Mouse (Mus musculus) midbrain, postnatal 0 days (tissue): ENCODE results near the gene Srsf3. TPM values are rescaled to one million over a fixed set of nuclear protein-coding genes. Genes with fewer than 3 reads are reported as not detected.
"Not testable (repeated sequence)": the region's sequence is repeated elsewhere in the genome, so short reads cannot be mapped to it uniquely, and the experiment has no call there.

ENCODE experiments used
- ATAC-seq: fragments of 200-750 bp; cut with Nextera tagmentation; 2 replicates; pipeline ENCODE4 v1.8.0; 2017; ENCODE audit warnings: moderate number of reproducible peaks, mild to moderate bottlenecking, moderate TSS enrichment, moderate library complexity; ENCODE audit not compliant: low FRiP score
- DNase-seq: peaks from one replicate; pipeline ENCODE4 v3.0.0-alpha.2; 2015; ENCODE audit warnings: low spot score
- H3K27ac ChIP-seq: fragments of 300-500 bp; sonication (generic); 2 replicates; pipeline ENCODE4 v1.5.1; 2014; ENCODE audit warnings: low read depth, mild to moderate bottlenecking, low read length, mixed read lengths
- H3K27me3 ChIP-seq: fragments of 300-500 bp; sonication (generic); 2 replicates; pipeline ENCODE4 v1.6.1; 2014; ENCODE audit warnings: low read length, control low read depth, mixed read lengths; ENCODE audit not compliant: insufficient read depth
- H3K36me3 ChIP-seq: fragments of 300-500 bp; sonication (generic); 2 replicates; pipeline ENCODE4 v1.6.1; 2014; ENCODE audit warnings: low read length, control low read depth, mixed read lengths; ENCODE audit not compliant: insufficient read depth
- H3K4me1 ChIP-seq: fragments of 300-500 bp; sonication (generic); 2 replicates; pipeline ENCODE4 v1.6.1; 2014; ENCODE audit warnings: mild to moderate bottlenecking, control low read depth, antibody characterized with exemption, low read length, mixed read lengths; ENCODE audit not compliant: insufficient read depth
- H3K4me2 ChIP-seq: fragments of 300-500 bp; sonication (generic); 2 replicates; pipeline ENCODE4 v1.6.1; 2014; ENCODE audit warnings: low read depth, mild to moderate bottlenecking, low read length, mixed read lengths; ENCODE audit not compliant: poor library complexity, severe bottlenecking
- H3K4me3 ChIP-seq: fragments of 300-500 bp; sonication (generic); 2 replicates; pipeline ENCODE4 v1.5.1; 2014; ENCODE audit warnings: low read depth, mild to moderate bottlenecking, low read length, moderate library complexity
- H3K9ac ChIP-seq: fragments of 300-500 bp; sonication (generic); replicated peaks from 2 replicates; pipeline ENCODE4 v1.6.1; 2014; ENCODE audit warnings: mild to moderate bottlenecking, low read length, moderate library complexity, mixed read lengths; ENCODE audit not compliant: poor library complexity, severe bottlenecking
- H3K9me3 ChIP-seq: fragments of 300-500 bp; sonication (generic); 2 replicates; pipeline ENCODE4 v1.6.1; 2016; ENCODE audit warnings: low read length, control low read depth
- CTCF ChIP-seq: IDR thresholded peaks from 2 replicates; pipeline ENCODE4 v1.5.1; 2016; ENCODE audit warnings: antibody characterized with exemption, mild to moderate bottlenecking
- WGBS: fragments of 180-500 bp; shearing (Covaris S2); extraction: QIAGEN DNeasy Blood & Tissue Kit; methylation state at CpG from one replicate; pipeline ENCODE4 v1.1.7; 2014; 5-methylcytosine and 5-hydroxymethylcytosine counted together
- polyA plus RNA-seq: library from polyadenylated mRNA; unstranded; fragments of >200 nt; fragmentation: Nextera tagmentation; extraction: Ambion mirVana; gene quantifications from 2 replicates; pipeline ENCODE4 v1.2.1, GENCODE M21; 2015
- total RNA-seq: library from RNA; depleted of rRNA; stranded (reverse); fragments of >200 nt; gene quantifications from 2 replicates; pipeline ENCODE4 v1.2.3, GENCODE M21; 2014

Gene Srsf3
- total and polyA plus RNA-seq, 2 experiments from 2014 or later: 119 to 296 TPM

GRCm38 (mm10) chr17:28990060-28990459, 42.4 kb upstream of the Srsf3 start:
- H3K27me3 ChIP-seq: no peaks in the 10 kb centered on the region
- no peak overlapping the region for H3K4me2 ChIP-seq
- H3K9me3 ChIP-seq: no peaks in the 10 kb centered on the region
- peaks cover 33% of the 10 kb centered on the region for H3K36me3 ChIP-seq
- WGBS: 75% methylated on average over 4 of the region's 4 CpGs
- no peak overlapping the region for H3K9ac ChIP-seq
- no peaks in the 10 kb centered on the region for H3K4me1 ChIP-seq
- TF ChIP-seq CTCF: no peak
- DNase-seq (no peak), ATAC-seq (no peak)
- H3K4me3 ChIP-seq: no peak overlapping the region
- no peak overlapping the region for H3K27ac ChIP-seq

GRCm38 (mm10) chr17:28991286-28991685, 41.1 kb upstream of the Srsf3 start:
- TF ChIP-seq CTCF: no peak
- Histone ChIP-seq H3K4me1 (no peaks in the 10 kb centered on the region), H3K4me3 (no peak overlapping the region), H3K27me3 (no peaks in the 10 kb centered on the region), H3K27ac (no peak overlapping the region), H3K36me3 (peaks cover 33% of the 10 kb centered on the region), H3K9me3 (no peaks in the 10 kb centered on the region), H3K9ac (no peak overlapping the region), H3K4me2 (no peak overlapping the region)
- 86% methylated on average over 9 of the region's 9 CpGs for WGBS
- DNase-seq: no peak
- ATAC-seq: no peak

- no peak overlapping the region for H3K4me3 ChIP-seq
- H3K4me2 ChIP-seq: no peak overlapping the region
- ATAC-seq: no peak
- no peak overlapping the region for H3K27ac ChIP-seq
- WGBS: 59% methylated on average over 7 of the region's 7 CpGs
- peaks cover 28% of the 10 kb centered on the region for H3K36me3 ChIP-seq
- TF ChIP-seq CTCF: no peak
- peak; percentile 21 for DNase-seq
- no peaks in the 10 kb centered on the region for H3K9me3 ChIP-seq
- H3K27me3 ChIP-seq: no peaks in the 10 kb centered on the region
- H3K4me1 ChIP-seq: no peaks in the 10 kb centered on the region
- H3K9ac ChIP-seq: no peak overlapping the region
These were observed 40.3 kb upstream of the Srsf3 start for GRCm38 (mm10) chr17:28992105-28992504.

- peaks cover 25% of the 10 kb centered on the region for H3K36me3 ChIP-seq
- not testable (repeated sequence) for H3K27me3 ChIP-seq, DNase-seq, H3K9ac ChIP-seq, H3K4me1 ChIP-seq, H3K4me3 ChIP-seq, ATAC-seq, H3K27ac ChIP-seq, H3K4me2 ChIP-seq, H3K9me3 ChIP-seq
- WGBS: 94% methylated on average over 1 of the region's 1 CpGs
These were observed 39.4 kb upstream of the Srsf3 start for GRCm38 (mm10) chr17:28993004-28993403.

- no peak for DNase-seq
- no peak for TF ChIP-seq CTCF
- ATAC-seq: no peak
- Histone ChIP-seq H3K4me3 (no peak overlapping the region), H3K27me3 (no peaks in the 10 kb centered on the region), H3K27ac (no peak overlapping the region), H3K4me1 (no peaks in the 10 kb centered on the region), H3K9me3 (no peaks in the 10 kb centered on the region), H3K36me3 (peaks cover 30% of the 10 kb centered on the region), H3K9ac (no peak overlapping the region), H3K4me2 (no peak overlapping the region)
- WGBS: 88% methylated on average over 4 of the region's 4 CpGs
These were observed 37.8 kb upstream of the Srsf3 start for GRCm38 (mm10) chr17:28994615-28995014.

- H3K9me3 ChIP-seq: no peaks in the 10 kb centered on the region
- H3K4me2 ChIP-seq: no peak overlapping the region
- H3K27me3 ChIP-seq: no peaks in the 10 kb centered on the region
- DNase-seq (no peak), ATAC-seq (no peak)
- no peak overlapping the region for H3K27ac ChIP-seq
- H3K4me1 ChIP-seq: peaks cover 2% of the 10 kb centered on the region; the same call in 1 of the 2 replicates
- H3K36me3 ChIP-seq: peaks cover 22% of the 10 kb centered on the region
- WGBS: 92% methylated on average over 6 of the region's 6 CpGs
- H3K9ac ChIP-seq: no peak overlapping the region
- no peak for TF ChIP-seq CTCF
- no peak overlapping the region for H3K4me3 ChIP-seq
These were observed 32.0 kb upstream of the Srsf3 start for GRCm38 (mm10) chr17:29000465-29000864.
